Mouse (Mus musculus): ENCODE measurements at regions not wholly inside any gene's neighbourhood (a gene's known extent, or its start where the extent isn't known, plus 50 kb on each side); places are given as distances from the start of the nearest gene placed in this dataset.

GRCm38 (mm10) chr8:116348971-116349370 is 155.8 kb upstream of the Dynlrb2 start:
- TF ChIP-seq CTCF (IDR thresholded peaks at IDR 0.05; ENCODE audit: borderline replicate concordance, insufficient read depth, low read depth, low read length) (no peak), POLR2A (IDR thresholded peaks at IDR 0.05; ENCODE audit: borderline replicate concordance, insufficient read depth, low read length) (no peak)

Data from cerebellum, adult 2 months (tissue).